In genomic region chr5:65181794-65182169, GRCm38 (mm10) we compare ENCODE assay signal across 19 mouse cellular contexts. TPM values are rescaled to one million over a fixed set of nuclear protein-coding genes. Genes with fewer than 3 reads are reported as not detected.
DNase-seq lines count a peak whose midpoint lies in the region; ATAC-seq and TF ChIP-seq lines count a peak whose summit lies in the region.
"Had no signal": no experiment of that assay in that cellular context is flagged by ENCODE, and none has a peak within 500 bp of the region (broad histone marks: within the 10 kb centered on the region; RNA-seq: fewer than 3 reads in every experiment).

No protein-coding gene starts in this region.

- H3K36me3 ChIP-seq in forebrain, embryonic 13.5 days (ENCODE audit: poor library complexity, severe bottlenecking): no peaks in the 10 kb centered on the region
- no peaks in the 10 kb centered on the region for H3K36me3 ChIP-seq in forebrain, embryonic 10.5 days (replicated peaks)
- no peaks in the 10 kb centered on the region for H3K36me3 ChIP-seq in hindbrain, embryonic 12.5 days
- no peaks in the 10 kb centered on the region for H3K36me3 ChIP-seq in hindbrain, embryonic 10.5 days
- H3K36me3 ChIP-seq in embryonic facial prominence, embryonic 15.5 days: no peaks in the 10 kb centered on the region
- no peaks in the 10 kb centered on the region for H3K36me3 ChIP-seq in hindbrain, postnatal 0 days (ENCODE audit: insufficient read depth, low read length)

- no peak overlapping the region for H3K4me2 ChIP-seq in forebrain, embryonic 13.5 days
- H3K4me2 ChIP-seq in hindbrain, embryonic 12.5 days (replicated peaks): no peak overlapping the region
- H3K4me2 ChIP-seq in embryonic facial prominence, embryonic 15.5 days (replicated peaks): no peak overlapping the region
- H3K4me2 ChIP-seq in hindbrain, postnatal 0 days (ENCODE audit: low read depth, low read length): no peak overlapping the region

- H3K4me3 ChIP-seq in forebrain, embryonic 13.5 days: no peak overlapping the region
- H3K4me3 ChIP-seq in forebrain, embryonic 10.5 days: no peak overlapping the region
- no peak overlapping the region for H3K4me3 ChIP-seq in hindbrain, embryonic 12.5 days
- no peak overlapping the region for H3K4me3 ChIP-seq in hindbrain, embryonic 10.5 days
- H3K4me3 ChIP-seq in embryonic facial prominence, embryonic 15.5 days (replicated peaks): no peak overlapping the region
- no peak overlapping the region for H3K4me3 ChIP-seq in hindbrain, postnatal 0 days (ENCODE audit: low read length)

- H3K4me1 ChIP-seq in forebrain, embryonic 13.5 days: peaks cover 24% of the 10 kb centered on the region
- H3K4me1 ChIP-seq in forebrain, embryonic 10.5 days: 0 out of 2 replicates have a peak, but pooled peaks cover 13% of the 10 kb centered on the region
- H3K4me1 ChIP-seq in hindbrain, embryonic 12.5 days: peaks cover 12% of the 10 kb centered on the region
- H3K4me1 ChIP-seq in hindbrain, embryonic 10.5 days (replicated peaks): peaks cover 8% of the 10 kb centered on the region; the same call in 1 of the 2 replicates
- 0 out of 2 replicates have a peak, but pooled peaks cover 10% of the 10 kb centered on the region for H3K4me1 ChIP-seq in embryonic facial prominence, embryonic 15.5 days
- H3K4me1 ChIP-seq in hindbrain, postnatal 0 days (ENCODE audit: insufficient read depth, low read length): no peaks in the 10 kb centered on the region

- H3K27ac ChIP-seq in forebrain, embryonic 13.5 days: peak overlapping the region; percentile 63
- H3K27ac ChIP-seq in forebrain, embryonic 10.5 days: no peak overlapping the region
- H3K27ac ChIP-seq in hindbrain, embryonic 12.5 days: 0 out of 2 replicates have a peak overlapping the region, but pooled peaks have one; percentile 12
- H3K27ac ChIP-seq in hindbrain, embryonic 10.5 days: no peak overlapping the region
- no peak overlapping the region for H3K27ac ChIP-seq in embryonic facial prominence, embryonic 15.5 days (replicated peaks)
- H3K27ac ChIP-seq in hindbrain, postnatal 0 days: peak overlapping the region; percentile 75
- H3K27ac ChIP-seq: kidney, postnatal 0 days; liver, embryonic 14.5 days had no signal

- DNase-seq in forebrain, embryonic 10.5 days (ENCODE audit: extremely low spot score, low spot score): no peak
- DNase-seq in hindbrain, embryonic 10.5 days (ENCODE audit: low spot score): no peak
- peak; percentile 59 for DNase-seq in hindbrain, postnatal 0 days (ENCODE audit: low spot score)
- no peak for DNase-seq in left cerebral cortex, adult 9 months (ENCODE audit: low spot score in 2 of 2)
- DNase-seq in gastrocnemius, adult 18-20 months (ENCODE audit: low spot score): no peak
- DNase-seq: adrenal gland, adult 8-10 months; B cell, adult 2 months; cerebellum, adult 8-10 months; gastrocnemius, postnatal 25 days; layer of hippocampus, adult 9-11 months; left cerebral cortex, postnatal 4 days; right cerebral cortex, postnatal 25 days; thymus, adult 2 months had no signal

- TF ChIP-seq CTCF in hindbrain, postnatal 0 days (IDR thresholded peaks at IDR 0.05; ENCODE audit: low read depth): peak; percentile 44

- 82% methylated on average over 4 of the region's 4 CpGs for WGBS in forebrain, embryonic 13.5 days
- WGBS in forebrain, embryonic 10.5 days: 86% methylated on average over 4 of the region's 4 CpGs
- WGBS in hindbrain, embryonic 12.5 days: 80% methylated on average over 4 of the region's 4 CpGs
- 83% methylated on average over 4 of the region's 4 CpGs for WGBS in hindbrain, embryonic 10.5 days
- WGBS in embryonic facial prominence, embryonic 15.5 days: 70% methylated on average over 4 of the region's 4 CpGs
- 68% methylated on average over 4 of the region's 4 CpGs for WGBS in hindbrain, postnatal 0 days

- H3K27me3 ChIP-seq in forebrain, embryonic 13.5 days: no peaks in the 10 kb centered on the region
- H3K27me3 ChIP-seq in forebrain, embryonic 10.5 days (ENCODE audit: poor library complexity, severe bottlenecking): no peaks in the 10 kb centered on the region
- no peaks in the 10 kb centered on the region for H3K27me3 ChIP-seq in hindbrain, embryonic 12.5 days
- no peaks in the 10 kb centered on the region for H3K27me3 ChIP-seq in hindbrain, embryonic 10.5 days (ENCODE audit: insufficient read depth, poor library complexity, severe bottlenecking)
- no peaks in the 10 kb centered on the region for H3K27me3 ChIP-seq in embryonic facial prominence, embryonic 15.5 days
- no peaks in the 10 kb centered on the region for H3K27me3 ChIP-seq in hindbrain, postnatal 0 days (ENCODE audit: insufficient read depth, low read length)

- ATAC-seq in forebrain, embryonic 13.5 days: peak; percentile 31
- no peak for ATAC-seq in hindbrain, embryonic 12.5 days (ENCODE audit: low FRiP score)
- peak; percentile 51 for ATAC-seq in embryonic facial prominence, embryonic 15.5 days (ENCODE audit: insufficient number of reproducible peaks, low FRiP score, low TSS enrichment, low read depth)
- peak; percentile 71 for ATAC-seq in hindbrain, postnatal 0 days
- ATAC-seq: intestine, embryonic 16.5 days had no signal

- H3K9ac ChIP-seq in forebrain, embryonic 13.5 days: no peak overlapping the region
- H3K9ac ChIP-seq in hindbrain, embryonic 12.5 days: no peak overlapping the region
- H3K9ac ChIP-seq in embryonic facial prominence, embryonic 15.5 days: no peak overlapping the region
- no peak overlapping the region for H3K9ac ChIP-seq in hindbrain, postnatal 0 days (replicated peaks; ENCODE audit: low read length)
- H3K9ac ChIP-seq: liver, embryonic 14.5 days had no signal

- no peaks in the 10 kb centered on the region for H3K9me3 ChIP-seq in forebrain, embryonic 13.5 days (replicated peaks)
- peaks cover 3% of the 10 kb centered on the region for H3K9me3 ChIP-seq in forebrain, embryonic 10.5 days
- no peaks in the 10 kb centered on the region for H3K9me3 ChIP-seq in hindbrain, embryonic 12.5 days (replicated peaks)
- peaks cover 6% of the 10 kb centered on the region; the same call in 1 of the 2 replicates for H3K9me3 ChIP-seq in hindbrain, embryonic 10.5 days
- H3K9me3 ChIP-seq in embryonic facial prominence, embryonic 15.5 days (replicated peaks): no peaks in the 10 kb centered on the region
- no peaks in the 10 kb centered on the region for H3K9me3 ChIP-seq in hindbrain, postnatal 0 days (ENCODE audit: low read length)

RNA-seq across cellular contexts. Expression of gene Wdr19, which starts 17.7 kb away (rescaled TPM):
- polyA plus RNA-seq in forebrain, embryonic 13.5 days (2015; fragmentation: Nextera tagmentation; extraction: Ambion mirVana): 10.4 and 12.6 TPM in 2 replicates
- 12.8 and 13.7 TPM in 2 replicates for polyA plus RNA-seq in forebrain, embryonic 10.5 days (2016; fragmentation: Nextera tagmentation; extraction: Ambion mirVana)
- 16.4 and 18.7 TPM in 2 replicates for polyA plus RNA-seq in hindbrain, embryonic 12.5 days (2016; fragmentation: Nextera tagmentation; extraction: Ambion mirVana)
- 12.4 and 12.9 TPM in 2 replicates for polyA plus RNA-seq in hindbrain, embryonic 10.5 days (2016; fragmentation: Nextera tagmentation; extraction: Ambion mirVana)
- polyA plus RNA-seq in embryonic facial prominence, embryonic 15.5 days (2015; fragmentation: Nextera tagmentation; extraction: Ambion mirVana): 9.8 and 12.6 TPM in 2 replicates
- 11.1 and 12.9 TPM in 2 replicates for total RNA-seq in hindbrain, postnatal 0 days (2014; rRNA removed)
- 8.1 and 9.6 TPM in 2 replicates for polyA plus RNA-seq in hindbrain, postnatal 0 days (2015; fragmentation: Nextera tagmentation; extraction: Ambion mirVana)
- 1 to 10 TPM in 1 of 2 experiments, under 1 TPM in 1; 0.71 to 1.8 TPM for total RNA-seq in gastrocnemius, adult 18-20 months (2021)

Comparison
In these comparisons a context has a peak if more than half of its experiments do, and no peak if none do; other contexts are left out.
1. H3K27ac ChIP-seq: peak in forebrain, embryonic 13.5 days (single experiment), hindbrain, embryonic 12.5 days (single experiment) and hindbrain, postnatal 0 days (single experiment); none in forebrain, embryonic 10.5 days (single experiment), hindbrain, embryonic 10.5 days (single experiment) and embryonic facial prominence, embryonic 15.5 days (single experiment).